Mouse (Mus musculus): ENCODE data around the gene BC107364.

DNA sequence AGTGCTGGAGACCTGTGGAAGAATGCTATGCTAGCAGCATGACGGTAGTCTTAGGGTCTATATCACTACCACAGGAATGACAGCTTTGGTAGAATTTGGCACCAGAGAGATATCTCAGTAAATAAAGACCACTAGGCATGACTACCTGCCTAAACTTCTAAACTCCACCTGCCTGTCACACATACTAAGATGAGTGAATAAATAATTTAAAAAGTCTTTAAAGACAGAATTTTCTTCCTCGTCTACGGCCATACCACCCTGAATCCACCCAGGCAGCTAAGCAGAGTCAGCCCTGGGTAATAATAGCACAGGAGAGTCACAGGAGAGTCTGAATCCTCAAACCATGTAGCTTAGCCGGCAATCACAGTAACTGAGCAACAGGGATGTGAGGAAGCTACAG lies 32.8 kb upstream of the BC107364 start:
- TF ChIP-seq CTCF (IDR thresholded peaks at IDR 0.05; ENCODE audit: borderline replicate concordance, extremely low read depth, insufficient read depth, insufficient read length) (no peak), POLR2A (IDR thresholded peaks at IDR 0.05; ENCODE audit: borderline replicate concordance, extremely low read depth, insufficient read depth, insufficient read length, poor library complexity, severe bottlenecking) (no peak)
